13 mouse cellular contexts compared by ENCODE assay signal in the genomic region with DNA sequence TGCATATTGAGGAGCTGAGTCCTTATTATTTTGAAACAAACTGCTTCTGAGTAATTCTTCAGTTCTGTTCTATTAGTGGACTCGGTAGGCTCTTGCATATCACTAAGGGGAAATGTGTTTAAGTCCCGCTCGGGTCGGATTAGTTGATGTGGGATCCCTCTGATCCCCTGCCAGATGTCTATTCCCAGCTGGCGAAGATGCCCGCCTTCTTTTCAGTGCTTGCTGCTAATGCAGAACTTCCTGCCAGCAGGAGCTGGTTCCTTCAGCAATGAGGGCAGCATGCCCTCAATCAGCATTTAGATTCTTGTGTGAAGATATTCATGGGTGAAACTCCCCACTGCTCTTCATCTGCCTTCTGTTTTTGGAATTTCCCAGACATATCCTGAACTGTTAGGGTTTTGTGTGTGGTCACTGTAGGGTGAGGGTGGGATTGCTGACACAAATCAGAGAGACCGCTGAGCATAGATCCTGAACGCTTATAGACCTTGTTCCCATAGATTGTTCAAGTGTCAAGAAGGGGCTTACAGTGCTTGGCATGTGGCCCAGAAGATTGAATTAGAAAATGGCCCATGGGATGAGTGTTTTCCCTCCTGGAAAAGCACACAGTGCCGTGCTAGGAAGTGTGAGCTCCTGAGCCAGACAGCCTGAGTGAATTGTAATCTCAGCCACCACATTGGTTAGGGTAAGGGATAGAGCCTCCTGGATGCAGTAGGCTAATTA.
DNase-seq lines count a peak whose midpoint lies in the region; ATAC-seq lines count a peak whose summit lies in the region.
"Had no signal": no experiment of that assay in that cellular context is flagged by ENCODE, and none has a peak within 500 bp of the region (broad histone marks: within the 10 kb centered on the region; RNA-seq: fewer than 3 reads in every experiment).

No protein-coding gene starts in this region.

- no peak overlapping the region; the same call in 1 of the 2 replicates for H3K4me2 ChIP-seq in midbrain, embryonic 13.5 days (replicated peaks)
- H3K4me2 ChIP-seq in midbrain, embryonic 14.5 days (ENCODE audit: low read length) = no peak overlapping the region
- H3K4me2 ChIP-seq in intestine, embryonic 15.5 days (replicated peaks) = no peak overlapping the region
- H3K4me2 ChIP-seq: lung, embryonic 14.5 days; stomach, embryonic 15.5 days had no signal

- H3K4me1 ChIP-seq in midbrain, embryonic 13.5 days (replicated peaks) = peaks cover 5% of the 10 kb centered on the region; the same call in 1 of the 2 replicates
- H3K4me1 ChIP-seq in midbrain, embryonic 10.5 days = peaks cover 4% of the 10 kb centered on the region; the same call in 1 of the 2 replicates
- H3K4me1 ChIP-seq in midbrain, embryonic 14.5 days (ENCODE audit: control insufficient read depth, insufficient read depth, low read length) = 0 out of 2 replicates have a peak, but pooled peaks cover 6% of the 10 kb centered on the region
- no peaks in the 10 kb centered on the region for H3K4me1 ChIP-seq in intestine, embryonic 15.5 days (replicated peaks)
- H3K4me1 ChIP-seq: stomach, embryonic 15.5 days had no signal

- H3K9ac ChIP-seq in midbrain, embryonic 13.5 days (replicated peaks) = no peak overlapping the region
- no peak overlapping the region for H3K9ac ChIP-seq in midbrain, embryonic 14.5 days (replicated peaks; ENCODE audit: low read length)
- H3K9ac ChIP-seq in intestine, embryonic 15.5 days = no peak overlapping the region
- H3K9ac ChIP-seq: lung, embryonic 14.5 days; stomach, embryonic 15.5 days had no signal

- no peaks in the 10 kb centered on the region for H3K36me3 ChIP-seq in midbrain, embryonic 13.5 days
- H3K36me3 ChIP-seq in midbrain, embryonic 10.5 days = no peaks in the 10 kb centered on the region
- no peaks in the 10 kb centered on the region for H3K36me3 ChIP-seq in midbrain, embryonic 14.5 days (ENCODE audit: control insufficient read depth, insufficient read depth, low read length)
- no peaks in the 10 kb centered on the region for H3K36me3 ChIP-seq in intestine, embryonic 15.5 days
- H3K36me3 ChIP-seq: stomach, embryonic 15.5 days had no signal

- H3K27me3 ChIP-seq in midbrain, embryonic 13.5 days = no peaks in the 10 kb centered on the region
- no peaks in the 10 kb centered on the region for H3K27me3 ChIP-seq in midbrain, embryonic 10.5 days (ENCODE audit: low read depth, poor library complexity, severe bottlenecking)
- no peaks in the 10 kb centered on the region for H3K27me3 ChIP-seq in midbrain, embryonic 14.5 days (ENCODE audit: control insufficient read depth, insufficient read depth, low read length)
- H3K27me3 ChIP-seq in intestine, embryonic 15.5 days (replicated peaks) = no peaks in the 10 kb centered on the region
- H3K27me3 ChIP-seq: stomach, embryonic 15.5 days had no signal

- no peaks in the 10 kb centered on the region for H3K9me3 ChIP-seq in midbrain, embryonic 13.5 days
- H3K9me3 ChIP-seq in midbrain, embryonic 10.5 days (replicated peaks) = no peaks in the 10 kb centered on the region
- no peaks in the 10 kb centered on the region for H3K9me3 ChIP-seq in midbrain, embryonic 14.5 days (ENCODE audit: control insufficient read depth, low read length)
- H3K9me3 ChIP-seq in intestine, embryonic 15.5 days = no peaks in the 10 kb centered on the region
- H3K9me3 ChIP-seq: stomach, embryonic 15.5 days had no signal

- peak; percentile 95 for ATAC-seq in midbrain, embryonic 13.5 days
- peak; percentile 82 for ATAC-seq in midbrain, embryonic 14.5 days (ENCODE audit: low FRiP score, low TSS enrichment)
- no peak for ATAC-seq in erythroid progenitor cell, adult 5-6 weeks (replicated peaks; ENCODE audit: low FRiP score, poor library complexity, severe bottlenecking)
- ATAC-seq in intestine, embryonic 15.5 days = no peak

- no peak overlapping the region for H3K4me3 ChIP-seq in midbrain, embryonic 13.5 days (replicated peaks)
- no peak overlapping the region for H3K4me3 ChIP-seq in midbrain, embryonic 10.5 days
- no peak overlapping the region for H3K4me3 ChIP-seq in midbrain, embryonic 14.5 days (replicated peaks; ENCODE audit: low read depth, low read length)
- H3K4me3 ChIP-seq in intestine, embryonic 15.5 days (replicated peaks) = no peak overlapping the region
- H3K4me3 ChIP-seq: stomach, embryonic 15.5 days had no signal

- 37% methylated on average over 9 of the region's 9 CpGs for WGBS in midbrain, embryonic 13.5 days
- WGBS in midbrain, embryonic 10.5 days = 57% methylated on average over 9 of the region's 9 CpGs
- WGBS in midbrain, embryonic 14.5 days = 33% methylated on average over 9 of the region's 9 CpGs
- 60% methylated on average over 9 of the region's 9 CpGs for WGBS in intestine, embryonic 15.5 days

- peak overlapping the region; percentile 26; the same call in 1 of the 2 replicates for H3K27ac ChIP-seq in midbrain, embryonic 13.5 days
- H3K27ac ChIP-seq in midbrain, embryonic 10.5 days (replicated peaks) = no peak overlapping the region
- H3K27ac ChIP-seq in midbrain, embryonic 14.5 days (replicated peaks; ENCODE audit: low read depth, low read length) = no peak overlapping the region
- no peak overlapping the region for H3K27ac ChIP-seq in intestine, embryonic 15.5 days
- H3K27ac ChIP-seq: stomach, embryonic 15.5 days had no signal

- no peak for DNase-seq in midbrain, embryonic 10.5 days (ENCODE audit: low spot score)
- peak; percentile 57 to 67 for DNase-seq in layer of hippocampus, adult 8-10 months (ENCODE audit: low spot score in 2 of 2)
- peak; percentile 75 for DNase-seq in midbrain, embryonic 14.5 days
- no peak for DNase-seq in thymus, postnatal 0 days (ENCODE audit: low spot score)
- no peak for DNase-seq in spleen, postnatal 10 days (ENCODE audit: low spot score in 2 of 2)
- DNase-seq: embryo, embryonic 11 days; heart, adult 18-20 months; kidney, adult 9 months; lung, embryonic 14.5 days had no signal

Comparison
In these comparisons a context has a peak if more than half of its experiments do, and no peak if none do; other contexts are left out.
1. DNase-seq: peak in layer of hippocampus, adult 8-10 months (2 of 2) and midbrain, embryonic 14.5 days (single experiment); none in midbrain, embryonic 10.5 days (single experiment), thymus, postnatal 0 days (single experiment) and spleen, postnatal 10 days (0 of 2).
2. ATAC-seq: peak in midbrain, embryonic 13.5 days (single experiment) and midbrain, embryonic 14.5 days (single experiment); none in erythroid progenitor cell, adult 5-6 weeks (single experiment) and intestine, embryonic 15.5 days (single experiment).